Mouse (Mus musculus): ENCODE data around the gene Iqce. TPM values are rescaled to one million over a fixed set of nuclear protein-coding genes. Genes with fewer than 3 reads are reported as not detected.

Gene Iqce
- polyA plus RNA-seq, 1 experiment from 2014 or later: 24.7 TPM

GRCm38 (mm10) chr5:140702618-140703175 is 519 bp upstream of the Iqce start:
- Histone ChIP-seq H3K9ac (replicated peaks; ENCODE audit: low read depth, low read length) (peak overlapping the region; percentile 82; the same call in 1 of the 2 replicates), H3K27me3 (ENCODE audit: control insufficient read depth, insufficient read depth, low read length) (no peaks in the 10 kb centered on the region), H3K36me3 (ENCODE audit: control insufficient read depth, insufficient read depth, low read length) (peaks cover 6% of the 10 kb centered on the region; the same call in 1 of the 2 replicates), H3K4me3 (ENCODE audit: low read depth, low read length) (peak overlapping the region; percentile 80; the same call in 1 of the 2 replicates), H3K4me1 (ENCODE audit: control insufficient read depth, insufficient read depth, low read length) (peaks cover 27% of the 10 kb centered on the region), H3K9me3 (ENCODE audit: control insufficient read depth, low read depth, low read length) (no peaks in the 10 kb centered on the region), H3K27ac (ENCODE audit: low read length) (peak overlapping the region; percentile 86; the same call in 1 of the 2 replicates), H3K4me2 (replicated peaks; ENCODE audit: low read depth, low read length) (peak overlapping the region; percentile 84)
- WGBS: 57% methylated on average over 19 of the region's 19 CpGs
- ATAC-seq (ENCODE audit: insufficient number of reproducible peaks, insufficient read depth, low FRiP score, low read depth): no peak

- Histone ChIP-seq H3K9me3 (ENCODE audit: control insufficient read depth, low read depth, low read length) (no peaks in the 10 kb centered on the region), H3K4me3 (ENCODE audit: low read depth, low read length) (peak overlapping the region; percentile 80), H3K27me3 (ENCODE audit: control insufficient read depth, insufficient read depth, low read length) (no peaks in the 10 kb centered on the region), H3K27ac (ENCODE audit: low read length) (peak overlapping the region; percentile 86), H3K4me2 (replicated peaks; ENCODE audit: low read depth, low read length) (peak overlapping the region; percentile 84), H3K9ac (replicated peaks; ENCODE audit: low read depth, low read length) (peak overlapping the region; percentile 82), H3K4me1 (ENCODE audit: control insufficient read depth, insufficient read depth, low read length) (peaks cover 27% of the 10 kb centered on the region), H3K36me3 (ENCODE audit: control insufficient read depth, insufficient read depth, low read length) (peaks cover 6% of the 10 kb centered on the region)
- under 1% methylated on average over 25 of the region's 25 CpGs for WGBS
- peak; percentile 8; the same call in 1 of the 2 replicates for ATAC-seq (ENCODE audit: insufficient number of reproducible peaks, insufficient read depth, low FRiP score, low read depth)
These were observed 517 bp downstream of the Iqce start for GRCm38 (mm10) chr5:140701661-140702060.

- no peaks in the 10 kb centered on the region for H3K27me3 ChIP-seq (ENCODE audit: control insufficient read depth, insufficient read depth, low read length)
- 76% methylated on average over 9 of the region's 9 CpGs for WGBS
- no peak overlapping the region for H3K4me2 ChIP-seq (replicated peaks; ENCODE audit: low read depth, low read length)
- H3K4me3 ChIP-seq (ENCODE audit: low read depth, low read length): no peak overlapping the region
- H3K9me3 ChIP-seq (ENCODE audit: control insufficient read depth, low read depth, low read length): no peaks in the 10 kb centered on the region
- H3K9ac ChIP-seq (replicated peaks; ENCODE audit: low read depth, low read length): no peak overlapping the region
- no peak overlapping the region for H3K27ac ChIP-seq (ENCODE audit: low read length)
- peaks cover 18% of the 10 kb centered on the region for H3K4me1 ChIP-seq (ENCODE audit: control insufficient read depth, insufficient read depth, low read length)
- ATAC-seq (ENCODE audit: insufficient number of reproducible peaks, insufficient read depth, low FRiP score, low read depth): no peak
- peaks cover 14% of the 10 kb centered on the region for H3K36me3 ChIP-seq (ENCODE audit: control insufficient read depth, insufficient read depth, low read length)
These were observed 2.4 kb downstream of the Iqce start for GRCm38 (mm10) chr5:140699776-140700175.

- H3K4me3 ChIP-seq (ENCODE audit: low read depth, low read length): no peak overlapping the region
- no peak overlapping the region for H3K9ac ChIP-seq (replicated peaks; ENCODE audit: low read depth, low read length)
- no peak for ATAC-seq (ENCODE audit: insufficient number of reproducible peaks, insufficient read depth, low FRiP score, low read depth)
- H3K4me1 ChIP-seq (ENCODE audit: control insufficient read depth, insufficient read depth, low read length): peaks cover 5% of the 10 kb centered on the region; the same call in 1 of the 2 replicates
- H3K27ac ChIP-seq (ENCODE audit: low read length): no peak overlapping the region
- no peaks in the 10 kb centered on the region for H3K9me3 ChIP-seq (ENCODE audit: control insufficient read depth, low read depth, low read length)
- H3K4me2 ChIP-seq (replicated peaks; ENCODE audit: low read depth, low read length): no peak overlapping the region
- H3K27me3 ChIP-seq (ENCODE audit: control insufficient read depth, insufficient read depth, low read length): no peaks in the 10 kb centered on the region
- 85% methylated on average over 7 of the region's 7 CpGs for WGBS
- H3K36me3 ChIP-seq (ENCODE audit: control insufficient read depth, insufficient read depth, low read length): peaks cover 28% of the 10 kb centered on the region
These were observed 6.2 kb downstream of the Iqce start for GRCm38 (mm10) chr5:140695987-140696386.

GRCm38 (mm10) chr5:140688434-140688833 is 13.7 kb downstream of the Iqce start:
- Histone ChIP-seq H3K4me3 (ENCODE audit: low read depth, low read length) (no peak overlapping the region), H3K4me2 (replicated peaks; ENCODE audit: low read depth, low read length) (no peak overlapping the region), H3K36me3 (ENCODE audit: control insufficient read depth, insufficient read depth, low read length) (peaks cover 33% of the 10 kb centered on the region), H3K27me3 (ENCODE audit: control insufficient read depth, insufficient read depth, low read length) (no peaks in the 10 kb centered on the region), H3K9ac (replicated peaks; ENCODE audit: low read depth, low read length) (no peak overlapping the region), H3K27ac (ENCODE audit: low read length) (no peak overlapping the region), H3K9me3 (ENCODE audit: control insufficient read depth, low read depth, low read length) (no peaks in the 10 kb centered on the region), H3K4me1 (ENCODE audit: control insufficient read depth, insufficient read depth, low read length) (no peaks in the 10 kb centered on the region)
- WGBS: 72% methylated on average over 3 of the region's 3 CpGs
- ATAC-seq (ENCODE audit: insufficient number of reproducible peaks, insufficient read depth, low FRiP score, low read depth): no peak

DNA sequence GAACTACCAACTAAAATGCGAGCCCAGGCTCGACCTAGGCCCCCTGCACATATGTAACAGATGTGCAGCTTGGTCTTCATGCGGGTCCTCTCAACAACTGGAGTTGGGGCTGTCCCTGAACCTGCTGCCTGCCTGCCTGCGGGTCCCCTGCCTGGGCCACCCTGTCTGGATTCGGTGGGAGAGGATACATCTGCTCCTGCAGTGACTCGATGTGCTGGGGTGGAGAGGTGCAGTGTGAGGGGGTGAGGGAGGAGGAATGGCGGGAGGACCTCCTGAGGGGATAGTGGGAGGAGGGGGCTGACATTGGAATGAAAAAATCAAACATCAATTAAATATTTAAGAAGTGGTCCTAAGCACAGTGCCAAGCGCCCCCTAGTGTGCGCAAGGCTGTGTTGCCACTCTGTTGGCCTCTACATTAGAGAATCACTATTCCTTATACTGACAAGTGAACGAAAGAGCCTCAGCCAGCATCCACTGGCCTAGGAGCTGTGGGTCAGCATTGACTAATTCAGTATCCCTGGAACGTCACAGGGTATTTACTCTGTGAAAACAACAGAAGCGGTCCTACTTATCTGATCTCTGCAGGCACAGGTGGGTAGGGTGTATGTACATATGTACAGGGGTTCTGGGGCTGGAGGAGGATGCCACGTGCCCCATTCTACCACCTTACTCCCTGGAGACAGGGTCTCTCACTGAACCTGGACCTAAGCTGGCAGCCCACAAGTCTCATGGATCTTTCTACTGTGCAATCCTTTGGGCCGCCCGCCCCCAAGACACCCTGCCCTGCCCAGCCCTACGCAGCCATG is 17.6 kb downstream of the Iqce start:
- Histone ChIP-seq H3K27ac (ENCODE audit: low read length) (no peak overlapping the region), H3K27me3 (ENCODE audit: control insufficient read depth, insufficient read depth, low read length) (no peaks in the 10 kb centered on the region), H3K9ac (replicated peaks; ENCODE audit: low read depth, low read length) (no peak overlapping the region), H3K36me3 (ENCODE audit: control insufficient read depth, insufficient read depth, low read length) (peaks cover 16% of the 10 kb centered on the region; the same call in 1 of the 2 replicates), H3K4me1 (ENCODE audit: control insufficient read depth, insufficient read depth, low read length) (no peaks in the 10 kb centered on the region), H3K9me3 (ENCODE audit: control insufficient read depth, low read depth, low read length) (no peaks in the 10 kb centered on the region), H3K4me2 (replicated peaks; ENCODE audit: low read depth, low read length) (no peak overlapping the region), H3K4me3 (ENCODE audit: low read depth, low read length) (no peak overlapping the region)
- no peak for ATAC-seq (ENCODE audit: insufficient number of reproducible peaks, insufficient read depth, low FRiP score, low read depth)
- WGBS: 58% methylated on average over 16 of the region's 16 CpGs

- no peaks in the 10 kb centered on the region for H3K4me1 ChIP-seq (ENCODE audit: control insufficient read depth, insufficient read depth, low read length)
- no peaks in the 10 kb centered on the region for H3K9me3 ChIP-seq (ENCODE audit: control insufficient read depth, low read depth, low read length)
- 94% methylated on average over 6 of the region's 6 CpGs for WGBS
- H3K36me3 ChIP-seq (ENCODE audit: control insufficient read depth, insufficient read depth, low read length): peaks cover 7% of the 10 kb centered on the region; the same call in 1 of the 2 replicates
- no peaks in the 10 kb centered on the region for H3K27me3 ChIP-seq (ENCODE audit: control insufficient read depth, insufficient read depth, low read length)
- no peak overlapping the region for H3K4me3 ChIP-seq (ENCODE audit: low read depth, low read length)
- no peak for ATAC-seq (ENCODE audit: insufficient number of reproducible peaks, insufficient read depth, low FRiP score, low read depth)
- H3K27ac ChIP-seq (ENCODE audit: low read length): no peak overlapping the region
- no peak overlapping the region for H3K9ac ChIP-seq (replicated peaks; ENCODE audit: low read depth, low read length)
- H3K4me2 ChIP-seq (replicated peaks; ENCODE audit: low read depth, low read length): no peak overlapping the region
These were observed 20.1 kb downstream of the Iqce start for GRCm38 (mm10) chr5:140682113-140682512.

DNA sequence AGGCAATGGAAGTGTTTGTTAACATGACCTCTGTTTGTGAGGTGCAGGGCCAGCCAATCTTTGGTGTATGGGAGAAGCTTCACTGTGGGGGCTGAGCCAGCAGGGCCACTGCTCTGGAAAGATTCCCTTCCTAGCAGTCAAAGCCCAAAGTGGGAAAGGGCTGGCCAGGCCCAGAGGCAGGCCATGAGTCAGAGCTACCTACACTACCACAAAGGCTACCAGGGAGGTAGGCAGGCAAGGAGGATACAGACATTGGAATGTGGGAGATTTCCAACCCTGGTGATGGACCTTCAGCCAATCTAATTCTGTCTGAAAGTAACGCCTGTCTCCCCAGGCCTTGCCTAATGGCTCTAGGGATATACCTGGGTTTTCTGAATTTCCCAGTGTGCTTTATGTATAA is 21.2 kb downstream of the Iqce start:
- Histone ChIP-seq H3K4me2 (replicated peaks; ENCODE audit: low read depth, low read length) (no peak overlapping the region), H3K4me3 (ENCODE audit: low read depth, low read length) (no peak overlapping the region)
- no peak for ATAC-seq (ENCODE audit: insufficient number of reproducible peaks, insufficient read depth, low FRiP score, low read depth)

More for the DNA sequence above, 21.2 kb downstream of the Iqce start:
- no peak overlapping the region for H3K9ac ChIP-seq (replicated peaks; ENCODE audit: low read depth, low read length)
- no peaks in the 10 kb centered on the region for H3K4me1 ChIP-seq (ENCODE audit: control insufficient read depth, insufficient read depth, low read length)
- H3K27me3 ChIP-seq (ENCODE audit: control insufficient read depth, insufficient read depth, low read length): no peaks in the 10 kb centered on the region
- H3K27ac ChIP-seq (ENCODE audit: low read length): no peak overlapping the region
- H3K9me3 ChIP-seq (ENCODE audit: control insufficient read depth, low read depth, low read length): no peaks in the 10 kb centered on the region
- H3K36me3 ChIP-seq (ENCODE audit: control insufficient read depth, insufficient read depth, low read length): peaks cover 14% of the 10 kb centered on the region
- WGBS: 95% methylated on average over 1 of the region's 1 CpGs
